Mouse (Mus musculus): ENCODE results near the gene Il1rl1.

DNA sequence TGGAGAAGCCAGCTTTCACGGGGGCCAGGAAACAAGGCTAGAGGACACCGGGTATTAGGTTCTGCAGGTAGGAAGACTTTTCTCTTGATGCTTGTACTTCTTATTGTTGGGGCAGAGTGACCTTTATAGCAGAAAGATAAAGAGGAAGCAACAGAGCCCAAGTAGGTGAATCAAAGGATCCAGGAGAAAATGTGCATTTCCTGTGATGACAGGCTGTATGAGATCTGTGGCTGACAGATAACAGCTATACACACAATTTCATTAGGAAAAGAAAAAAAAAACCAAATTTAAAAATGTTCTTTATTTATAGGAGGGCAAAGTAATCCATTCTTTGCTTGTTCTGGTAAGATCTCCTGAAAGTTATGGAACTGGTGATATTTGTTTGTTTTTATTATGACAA is 8.0 kb downstream of the Il1rl1 start:
- TF ChIP-seq CTCF (conservative IDR thresholded peaks at IDR 0.05; ENCODE audit: low read length) (no peak), POU5F1 (IDR thresholded peaks at IDR 0.05; ENCODE audit: borderline replicate concordance, low read length) (no peak)
